Mouse (Mus musculus): ENCODE measurements around the gene Tle4. TPM values are rescaled to one million over a fixed set of nuclear protein-coding genes. Genes with fewer than 3 reads are reported as not detected.

The Tle4 gene
- polyA plus RNA-seq, 1 experiment from 2014 or later, result 10.6 TPM

DNA sequence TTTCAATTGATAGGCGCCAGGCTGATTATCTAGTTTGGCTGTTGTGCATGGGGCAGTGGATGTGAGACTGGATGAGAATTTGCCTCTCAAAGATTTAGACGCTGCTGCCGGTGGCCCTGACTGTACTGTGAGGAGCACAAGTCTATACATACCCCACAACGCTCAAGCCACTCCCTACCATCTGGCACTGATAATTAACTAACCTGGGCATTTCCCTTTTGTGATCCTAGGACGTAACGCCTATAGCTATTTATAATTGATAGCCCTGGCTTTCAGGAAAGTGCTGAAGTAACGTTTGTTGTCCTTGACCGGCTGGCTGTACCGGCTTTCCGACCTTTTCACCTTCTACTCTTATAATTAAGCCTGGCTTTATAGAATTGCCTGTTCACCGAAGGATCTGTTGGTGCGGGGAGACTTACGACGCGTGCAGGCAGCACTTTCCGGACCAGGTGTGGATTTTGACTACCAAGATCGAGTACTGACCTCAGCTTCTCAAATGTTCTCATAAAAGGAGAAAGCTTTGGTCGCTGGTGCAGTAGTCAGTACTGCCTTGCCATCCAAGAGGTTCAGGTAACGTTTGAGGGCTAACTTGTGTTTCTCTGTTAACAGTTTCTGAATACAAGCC lies 171.5 kb downstream of the Tle4 start:
- Histone ChIP-seq H3K9me3 (no peaks in the 10 kb centered on the region), H3K27me3 (ENCODE audit: insufficient read depth, poor library complexity, severe bottlenecking) (no peaks in the 10 kb centered on the region; the same call in 1 of the 2 replicates), H3K4me1 (peaks cover 29% of the 10 kb centered on the region), H3K4me3 (no peak overlapping the region; the same call in 1 of the 2 replicates), H3K36me3 (no peaks in the 10 kb centered on the region), H3K27ac (no peak overlapping the region)
- no peak for DNase-seq (ENCODE audit: low spot score)
- 49% methylated on average over 19 of the region's 19 CpGs for WGBS

DNA sequence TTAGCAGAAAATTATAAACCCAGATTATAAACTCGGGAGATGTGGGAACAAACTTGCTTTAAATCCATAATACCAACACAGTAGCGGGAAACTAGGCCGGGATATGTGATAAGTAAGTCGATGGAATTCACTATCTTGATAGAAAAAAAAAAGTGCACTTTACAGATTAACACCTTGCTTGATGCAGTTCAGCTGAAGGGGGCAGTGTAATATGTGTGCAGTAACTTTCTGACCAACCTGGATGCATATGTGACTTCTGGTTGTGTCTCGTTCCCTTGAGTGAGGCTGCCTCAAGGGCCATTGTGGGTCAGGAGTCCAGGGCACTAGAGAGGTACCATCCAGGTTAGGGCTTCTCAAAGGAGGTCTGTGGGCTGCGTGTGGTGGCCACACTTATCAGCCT lies 172.7 kb downstream of the Tle4 start:
- Histone ChIP-seq H3K4me1 (peaks cover 29% of the 10 kb centered on the region), H3K9me3 (no peaks in the 10 kb centered on the region), H3K27ac (no peak overlapping the region), H3K4me3 (no peak overlapping the region), H3K27me3 (ENCODE audit: insufficient read depth, poor library complexity, severe bottlenecking) (no peaks in the 10 kb centered on the region; the same call in 1 of the 2 replicates), H3K36me3 (no peaks in the 10 kb centered on the region)
- 24% methylated on average over 6 of the region's 6 CpGs for WGBS
- no peak for DNase-seq (ENCODE audit: low spot score)

DNA sequence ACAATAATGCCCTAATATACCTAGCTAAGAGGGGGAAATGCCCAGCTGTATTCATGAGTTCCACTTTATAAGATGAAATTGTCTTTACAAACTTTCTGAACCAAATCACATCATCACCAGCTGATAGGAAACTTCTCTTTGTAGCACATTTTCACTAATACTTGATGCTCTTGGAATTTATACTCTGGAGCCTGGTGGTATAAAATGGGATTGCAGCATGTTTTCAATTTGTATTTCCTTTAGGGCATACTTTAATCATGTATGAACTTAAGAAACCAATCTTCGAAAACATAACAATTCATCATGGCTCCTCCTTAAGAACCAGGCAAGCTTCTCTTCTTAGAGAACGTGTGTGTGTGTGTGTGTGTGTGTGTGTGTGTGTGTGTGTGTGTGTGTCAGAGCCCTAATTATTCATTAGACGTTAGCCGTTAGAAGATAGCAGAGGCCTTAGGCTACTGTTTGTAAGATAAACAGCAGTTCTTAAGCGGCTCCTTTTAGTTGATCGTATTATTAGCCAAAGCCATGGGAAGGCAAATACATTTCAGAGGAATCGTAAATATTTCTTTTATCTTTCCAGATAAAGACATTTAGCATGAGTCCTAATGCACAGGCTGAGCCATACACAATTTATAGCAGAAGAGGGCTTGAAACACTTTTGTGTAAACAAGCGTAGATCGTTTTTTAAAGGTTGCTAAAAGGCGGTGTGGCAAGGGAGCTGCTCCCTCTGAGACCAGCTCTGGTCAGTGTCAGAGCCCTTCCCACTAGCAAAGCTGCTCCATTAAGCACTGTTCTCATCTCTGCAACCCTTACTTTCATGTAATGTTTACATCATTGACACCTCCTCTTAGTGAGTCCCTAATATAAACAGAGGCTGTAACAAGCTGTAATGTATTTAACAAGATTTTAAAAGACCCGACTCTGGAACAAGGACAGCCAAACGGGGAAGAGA lies 173.6 kb downstream of the Tle4 start:
- H3K4me1 ChIP-seq, result peaks cover 29% of the 10 kb centered on the region
- H3K27me3 ChIP-seq (ENCODE audit: insufficient read depth, poor library complexity, severe bottlenecking), result peaks cover 6% of the 10 kb centered on the region; the same call in 1 of the 2 replicates
- H3K4me3 ChIP-seq, result no peak overlapping the region
- WGBS, result 20% methylated on average over 12 of the region's 12 CpGs
- no peaks in the 10 kb centered on the region for H3K36me3 ChIP-seq
- DNase-seq (ENCODE audit: low spot score), result no peak
- no peak overlapping the region for H3K27ac ChIP-seq
- H3K9me3 ChIP-seq, result no peaks in the 10 kb centered on the region

DNA sequence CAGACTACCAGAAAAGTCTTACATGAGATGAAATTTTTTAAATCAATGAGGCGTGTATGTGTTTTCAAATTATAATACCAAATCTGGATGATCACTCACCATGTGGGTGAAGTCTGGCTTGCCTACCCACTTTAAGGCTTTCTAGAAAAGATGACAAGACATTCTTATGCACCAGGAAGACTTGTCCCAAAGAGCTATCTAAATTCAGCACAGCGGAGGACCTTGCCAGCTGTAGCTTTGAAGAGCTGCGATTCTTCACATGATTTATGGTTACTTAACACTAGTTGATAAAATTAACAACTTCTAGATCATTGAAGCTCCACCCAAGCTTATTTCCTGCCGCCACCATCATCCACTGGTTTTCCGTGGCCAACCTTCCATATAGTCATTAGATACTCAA lies 176.2 kb downstream of the Tle4 start:
- H3K36me3 ChIP-seq, result no peaks in the 10 kb centered on the region
- H3K4me3 ChIP-seq, result no peak overlapping the region
- DNase-seq (ENCODE audit: low spot score), result no peak
- H3K9me3 ChIP-seq, result no peaks in the 10 kb centered on the region
- peaks cover 25% of the 10 kb centered on the region for H3K4me1 ChIP-seq
- 89% methylated on average over 5 of the region's 5 CpGs for WGBS
- peaks cover 32% of the 10 kb centered on the region for H3K27me3 ChIP-seq (ENCODE audit: insufficient read depth, poor library complexity, severe bottlenecking)
- H3K27ac ChIP-seq, result no peak overlapping the region

DNA sequence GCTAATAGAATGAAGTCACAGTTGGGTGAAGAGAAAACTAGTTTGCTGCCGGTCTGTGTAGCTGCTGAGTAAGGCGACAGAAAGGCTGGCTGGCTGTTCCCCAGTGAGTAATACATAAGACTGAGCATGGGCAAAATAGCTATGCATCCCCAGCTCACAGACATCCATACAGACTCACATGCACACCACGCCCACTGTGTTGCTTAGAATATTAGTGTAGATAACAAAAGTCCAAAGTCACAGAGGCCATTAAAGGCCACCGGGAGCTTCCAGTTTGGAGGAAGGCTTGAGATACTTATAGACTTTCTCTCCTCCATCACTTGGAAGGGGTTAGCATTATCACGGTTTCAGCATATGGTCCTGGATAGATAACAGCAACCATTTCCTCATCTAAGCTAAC lies 178.0 kb downstream of the Tle4 start:
- WGBS, result 62% methylated on average over 5 of the region's 5 CpGs
- H3K36me3 ChIP-seq, result no peaks in the 10 kb centered on the region
- no peaks in the 10 kb centered on the region for H3K9me3 ChIP-seq
- no peak overlapping the region for H3K27ac ChIP-seq
- H3K4me3 ChIP-seq, result no peak overlapping the region
- no peak for DNase-seq (ENCODE audit: low spot score)
- H3K27me3 ChIP-seq (ENCODE audit: insufficient read depth, poor library complexity, severe bottlenecking), result peaks cover 50% of the 10 kb centered on the region
- peaks cover 7% of the 10 kb centered on the region; the same call in 1 of the 2 replicates for H3K4me1 ChIP-seq

DNA sequence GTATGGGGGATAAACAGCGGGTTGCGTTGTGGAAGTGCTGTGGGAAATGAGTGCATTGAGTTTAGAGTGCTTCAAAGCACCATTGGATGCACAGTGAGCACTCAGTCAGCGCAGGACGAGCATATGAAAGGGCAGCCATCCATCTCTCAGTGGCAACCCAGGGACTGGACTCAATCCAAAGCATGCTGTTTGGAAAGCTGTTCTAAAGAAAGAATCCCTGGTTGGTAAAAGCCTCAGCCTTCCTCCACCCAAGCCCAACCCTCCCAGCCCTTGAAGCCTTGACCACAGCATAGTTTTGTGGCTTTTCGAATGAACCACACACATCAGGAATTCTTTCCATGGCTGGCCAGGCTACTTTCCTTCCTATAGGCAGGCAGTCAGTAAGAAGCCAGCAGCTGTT lies 181.0 kb downstream of the Tle4 start:
- Histone ChIP-seq H3K27me3 (ENCODE audit: insufficient read depth, poor library complexity, severe bottlenecking) (peaks cover 76% of the 10 kb centered on the region), H3K36me3 (no peaks in the 10 kb centered on the region), H3K27ac (no peak overlapping the region), H3K4me1 (no peaks in the 10 kb centered on the region), H3K4me3 (no peak overlapping the region), H3K9me3 (no peaks in the 10 kb centered on the region)
- WGBS, result 72% methylated on average over 5 of the region's 5 CpGs
- DNase-seq (ENCODE audit: low spot score), result no peak

DNA sequence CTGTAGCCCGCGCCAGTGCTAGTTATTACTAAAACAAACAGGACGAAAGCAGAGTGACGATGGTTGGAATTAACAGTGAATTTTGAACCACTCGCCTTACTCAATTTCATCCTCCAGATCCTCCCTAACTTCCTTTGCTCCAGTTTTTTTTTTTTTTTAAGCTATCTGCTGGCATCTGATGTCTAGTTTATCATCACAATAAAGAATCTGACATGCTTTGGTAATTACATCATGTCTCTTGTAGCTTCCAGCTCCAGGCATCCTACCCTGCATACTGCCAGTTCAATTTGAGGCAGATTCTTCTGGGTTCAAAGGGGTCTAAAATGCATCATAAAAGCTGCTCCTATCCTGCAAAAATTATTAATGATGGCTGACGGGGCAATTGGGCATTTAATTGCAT lies 181.9 kb downstream of the Tle4 start:
- Histone ChIP-seq H3K27ac (no peak overlapping the region), H3K4me1 (no peaks in the 10 kb centered on the region), H3K9me3 (no peaks in the 10 kb centered on the region), H3K4me3 (no peak overlapping the region), H3K27me3 (ENCODE audit: insufficient read depth, poor library complexity, severe bottlenecking) (peaks cover 76% of the 10 kb centered on the region), H3K36me3 (no peaks in the 10 kb centered on the region)
- DNase-seq (ENCODE audit: low spot score), result no peak
- WGBS, result 71% methylated on average over 6 of the region's 6 CpGs

DNA sequence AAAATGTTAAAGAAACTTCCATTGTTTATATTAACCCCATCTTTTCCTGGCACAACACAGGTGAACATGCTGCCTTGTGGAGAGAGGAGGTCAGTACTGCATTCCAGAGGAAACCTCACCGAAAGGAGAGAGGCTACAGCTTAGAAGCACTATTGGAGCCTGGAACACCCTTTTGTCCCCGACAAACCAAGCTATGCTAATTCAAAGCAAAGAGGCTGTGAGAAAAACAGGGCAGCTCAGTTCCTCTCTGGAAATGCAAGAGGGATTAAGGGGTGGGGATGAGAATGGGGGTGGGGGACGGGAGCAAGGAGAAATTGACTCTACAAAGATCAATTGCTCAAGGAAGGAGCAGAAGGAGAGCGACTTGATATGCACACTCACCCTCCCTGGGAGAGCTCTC lies 182.9 kb downstream of the Tle4 start:
- WGBS, result 24% methylated on average over 4 of the region's 4 CpGs
- no peaks in the 10 kb centered on the region for H3K4me1 ChIP-seq
- H3K27me3 ChIP-seq (ENCODE audit: insufficient read depth, poor library complexity, severe bottlenecking), result peaks cover 75% of the 10 kb centered on the region

DNA sequence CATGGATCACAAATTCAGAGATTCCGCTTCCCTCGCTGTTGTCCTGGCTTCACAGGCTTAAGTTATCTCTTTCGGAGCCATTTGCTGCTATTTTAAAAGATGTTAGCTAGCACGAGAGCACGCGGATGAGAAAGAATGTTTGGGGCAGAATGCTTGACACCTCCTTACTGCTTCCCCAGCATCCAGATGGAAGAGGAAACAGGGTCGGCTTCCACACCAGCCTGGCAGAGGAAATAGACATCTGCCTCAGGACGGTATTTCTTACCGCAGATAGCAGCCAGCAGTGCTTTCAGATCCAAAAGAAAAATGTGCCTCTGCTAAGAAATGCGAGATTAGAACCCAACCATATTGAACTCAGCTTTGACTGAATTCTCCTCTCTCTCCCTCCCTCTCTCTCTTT lies 191.2 kb downstream of the Tle4 start:
- 33% methylated on average over 10 of the region's 10 CpGs for WGBS
- Histone ChIP-seq H3K27ac (no peak overlapping the region), H3K27me3 (ENCODE audit: insufficient read depth, poor library complexity, severe bottlenecking) (peaks cover 16% of the 10 kb centered on the region; the same call in 1 of the 2 replicates), H3K4me3 (no peak overlapping the region), H3K4me1 (no peaks in the 10 kb centered on the region), H3K36me3 (no peaks in the 10 kb centered on the region), H3K9me3 (no peaks in the 10 kb centered on the region)
- DNase-seq (ENCODE audit: low spot score), result no peak

More for the DNA sequence above, 182.9 kb downstream of the Tle4 start:
- DNase-seq (ENCODE audit: low spot score), result no peak
- H3K9me3 ChIP-seq, result no peaks in the 10 kb centered on the region
- H3K36me3 ChIP-seq, result no peaks in the 10 kb centered on the region
- no peak overlapping the region for H3K27ac ChIP-seq
- no peak overlapping the region for H3K4me3 ChIP-seq
